Mouse (Mus musculus) bone marrow macrophage, adult 2 months (primary cell): Measurements from ENCODE around the gene Cbarp.

Experiments used
- CTCF ChIP-seq: IDR thresholded peaks from 2 replicates; pipeline ENCODE4 v1.5.1; 2012; ENCODE audit warnings: low read depth, mild to moderate bottlenecking, low read length, moderate library complexity
- POLR2A ChIP-seq: IDR thresholded peaks from 2 replicates; pipeline ENCODE4 v1.6.1; 2012; ENCODE audit warnings: mild to moderate bottlenecking, low read depth, low read length, borderline replicate concordance

DNA sequence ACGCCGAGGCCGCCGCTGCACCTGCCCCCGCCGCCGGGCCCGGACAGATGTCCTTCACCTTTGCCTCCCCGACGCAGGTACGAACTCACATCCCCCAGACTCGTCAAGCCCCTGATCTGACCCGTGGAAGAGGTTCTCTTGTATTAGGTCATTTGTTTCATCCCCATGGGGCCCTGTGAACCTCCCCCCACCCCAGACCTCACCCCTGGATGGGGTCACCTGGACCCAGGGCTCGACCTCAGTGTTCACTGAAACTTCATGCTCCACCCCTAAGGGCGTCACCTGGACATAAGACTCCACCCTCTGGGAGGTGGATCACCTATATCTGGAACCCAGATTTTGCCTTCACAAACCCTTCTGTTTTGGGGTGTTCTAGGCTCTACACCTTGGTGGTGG is 1.9 kb upstream of the Cbarp start:
- no peak for TF ChIP-seq POLR2A
- no peak for TF ChIP-seq CTCF
